Mouse (Mus musculus) splenic B cell, adult 2 months (primary cell): ENCODE results near the gene Ctsq.
"Not testable (repeated sequence)": the region's sequence is repeated elsewhere in the genome, so short reads cannot be mapped to it uniquely, and the experiment has no call there.

Source experiments
- DNase-seq: peaks from one replicate; pipeline ENCODE4 v3.0.0-alpha.2; 2011; ENCODE audit warnings: low read depth, low spot score
- H3K27me3 ChIP-seq: 2 replicates; pipeline ENCODE4 v1.6.1; 2012; ENCODE audit warnings: mild to moderate bottlenecking, low read length, moderate library complexity, mixed read lengths; ENCODE audit not compliant: control insufficient read depth, poor library complexity, insufficient read depth, severe bottlenecking
- H3K36me3 ChIP-seq: 2 replicates; pipeline ENCODE4 v1.6.1; 2012; ENCODE audit warnings: mild to moderate bottlenecking, low read length, moderate library complexity, mixed read lengths; ENCODE audit not compliant: control insufficient read depth, poor library complexity, insufficient read depth, severe bottlenecking

Gene Ctsq

GRCm38 (mm10) chr13:61040531-61040930, at the start of gene Ctsq:
Gene Ctsq, minus strand, starts transcription at chr13:61040631.
- Histone ChIP-seq H3K27me3 (no peaks in the 10 kb centered on the region), H3K36me3 (no peaks in the 10 kb centered on the region)
- DNase-seq, result no peak

- no peak for DNase-seq
- Histone ChIP-seq H3K36me3 (no peaks in the 10 kb centered on the region), H3K27me3 (no peaks in the 10 kb centered on the region)
These were observed 17.6 kb downstream of the Ctsq start for GRCm38 (mm10) chr13:61022785-61023184.

GRCm38 (mm10) chr13:61021844-61022243, 18.6 kb downstream of the Ctsq start:
- DNase-seq, result no peak
- no peaks in the 10 kb centered on the region for H3K27me3 ChIP-seq
- H3K36me3 ChIP-seq, result no peaks in the 10 kb centered on the region

- H3K36me3 ChIP-seq, result no peaks in the 10 kb centered on the region
- DNase-seq, result no peak
- no peaks in the 10 kb centered on the region for H3K27me3 ChIP-seq
These were observed 30.3 kb downstream of the Ctsq start for GRCm38 (mm10) chr13:61010171-61010570.

- Histone ChIP-seq H3K27me3 (no peaks in the 10 kb centered on the region), H3K36me3 (no peaks in the 10 kb centered on the region)
- no peak for DNase-seq
These were observed 34.6 kb downstream of the Ctsq start, which contains the start of gene Ctsj for GRCm38 (mm10) chr13:61005859-61006258. Gene Ctsj, minus strand, starts transcription at chr13:61005959.

GRCm38 (mm10) chr13:60997600-60997999, 42.8 kb downstream of the Ctsq start:
- DNase-seq, result no peak
- Histone ChIP-seq H3K27me3 (no peaks in the 10 kb centered on the region), H3K36me3 (no peaks in the 10 kb centered on the region)

GRCm38 (mm10) chr13:60986915-60987314, 53.5 kb downstream of the Ctsq start:
- H3K36me3 ChIP-seq, DNase-seq, H3K27me3 ChIP-seq: not testable (repeated sequence)
